Mouse (Mus musculus) cortical plate, adult 2 months (tissue): ENCODE results near the gene Olfr64. TPM values are rescaled to one million over a fixed set of nuclear protein-coding genes. Genes with fewer than 3 reads are reported as not detected.

ENCODE experiments used
- H3K27ac ChIP-seq: fragments of 200-500 bp; 2 replicates; pipeline ENCODE4 v1.5.1; 2012; ENCODE audit warnings: low read length, control low read depth, inconsistent platforms; ENCODE audit not compliant: insufficient read depth
- H3K4me1 ChIP-seq: fragments of 200-500 bp; 2 replicates; pipeline ENCODE4 v1.6.1; 2011; ENCODE audit warnings: low read length; ENCODE audit not compliant: control insufficient read depth, insufficient read depth
- H3K4me3 ChIP-seq: fragments of 200-500 bp; 2 replicates; pipeline ENCODE4 v1.5.1; 2011; ENCODE audit warnings: mild to moderate bottlenecking, low read length, control low read depth; ENCODE audit not compliant: insufficient read depth
- CTCF ChIP-seq: fragments of 200-500 bp; IDR thresholded peaks from 2 replicates; pipeline ENCODE4 v1.5.1; 2011; ENCODE audit warnings: mild to moderate bottlenecking, control low read depth, low read length; ENCODE audit not compliant: insufficient read depth; ENCODE audit errors: extremely low read depth
- POLR2A ChIP-seq: fragments of 200-500 bp; IDR thresholded peaks from 2 replicates; pipeline ENCODE4 v1.6.1; 2011; ENCODE audit warnings: mild to moderate bottlenecking, low read length, control low read depth; ENCODE audit not compliant: insufficient read depth; ENCODE audit errors: extremely low read depth
- polyA plus RNA-seq: library from polyadenylated mRNA; depleted of rRNA; stranded (reverse); fragments of >200 nt; gene quantifications from 2 replicates; pipeline ENCODE4 v1.2.3, GENCODE M21; 2012; rRNA removed

The Olfr64 gene
- polyA plus RNA-seq: not detected in 2 replicates

- no peak for TF ChIP-seq CTCF
- TF ChIP-seq POLR2A: no peak
- Histone ChIP-seq H3K27ac (no peak within 1 kb of the TSS), H3K4me3 (no peak within 1 kb of the TSS), H3K4me1 (no peaks in the 10 kb centered on the region)
Observed at GRCm38 (mm10) chr7:103894385-103894784, at the start of gene Olfr64. TSS of gene Olfr64 (minus strand) at chr7:103894485.

- H3K27ac ChIP-seq: no peak overlapping the region
- no peak overlapping the region for H3K4me3 ChIP-seq
- H3K4me1 ChIP-seq: no peaks in the 10 kb centered on the region
- TF ChIP-seq CTCF (peak; percentile 45), POLR2A (no peak)
Observed at GRCm38 (mm10) chr7:103942730-103943129, 48.4 kb upstream of the Olfr64 start.

GRCm38 (mm10) chr7:103934264-103934663 is 40.0 kb upstream of the Olfr64 start, which contains the start of gene Olfr632:
TSS of gene Olfr632 (plus strand) at chr7:103934347.
- Histone ChIP-seq H3K4me3 (no peak within 1 kb of the TSS), H3K27ac (no peak within 1 kb of the TSS), H3K4me1 (no peaks in the 10 kb centered on the region)
- TF ChIP-seq CTCF (no peak), POLR2A (no peak)

- H3K4me3 ChIP-seq: no peak within 1 kb of the TSS
- no peak for TF ChIP-seq POLR2A
- no peak within 1 kb of the TSS for H3K27ac ChIP-seq
- H3K4me1 ChIP-seq: no peaks in the 10 kb centered on the region
Observed at GRCm38 (mm10) chr7:103928525-103928924, 34.2 kb upstream of the Olfr64 start, which contains the start of gene Olfr631. TSS of gene Olfr631 (plus strand) at chr7:103928825.

- no peak for TF ChIP-seq POLR2A
- TF ChIP-seq CTCF: no peak
- H3K4me1 ChIP-seq: no peaks in the 10 kb centered on the region
- no peak overlapping the region for H3K4me3 ChIP-seq
- H3K27ac ChIP-seq: no peak overlapping the region
Observed at GRCm38 (mm10) chr7:103915338-103915737, 21.1 kb upstream of the Olfr64 start.

GRCm38 (mm10) chr7:103912969-103913511 is 18.8 kb upstream of the Olfr64 start:
- Histone ChIP-seq H3K4me1 (no peaks in the 10 kb centered on the region), H3K27ac (no peak overlapping the region), H3K4me3 (no peak overlapping the region)
- TF ChIP-seq CTCF (no peak), POLR2A (no peak)

GRCm38 (mm10) chr7:103910047-103910446 is 15.8 kb upstream of the Olfr64 start:
- TF ChIP-seq CTCF (no peak), POLR2A (no peak)
- Histone ChIP-seq H3K4me1 (no peaks in the 10 kb centered on the region), H3K4me3 (no peak overlapping the region), H3K27ac (no peak overlapping the region)

- Histone ChIP-seq H3K4me1 (no peaks in the 10 kb centered on the region), H3K27ac (no peak within 1 kb of the TSS), H3K4me3 (no peak within 1 kb of the TSS)
- TF ChIP-seq POLR2A (no peak), CTCF (no peak)
Observed at GRCm38 (mm10) chr7:103903187-103903586, 8.9 kb upstream of the Olfr64 start, which contains the start of gene Olfr65. TSS of gene Olfr65 (plus strand) at chr7:103903487.

- H3K27ac ChIP-seq: no peak within 1 kb of the TSS
- no peaks in the 10 kb centered on the region for H3K4me1 ChIP-seq
- no peak within 1 kb of the TSS for H3K4me3 ChIP-seq
- no peak for TF ChIP-seq POLR2A
- TF ChIP-seq CTCF: no peak
Observed at GRCm38 (mm10) chr7:103886152-103886551, 8.1 kb downstream of the Olfr64 start, which contains the start of gene Olfr66. TSS of gene Olfr66 (minus strand) at chr7:103886252.

GRCm38 (mm10) chr7:103877093-103877492 is 17.2 kb downstream of the Olfr64 start:
- Histone ChIP-seq H3K4me1 (no peaks in the 10 kb centered on the region), H3K4me3 (no peak overlapping the region), H3K27ac (no peak overlapping the region)
- TF ChIP-seq POLR2A: no peak
- no peak for TF ChIP-seq CTCF

- TF ChIP-seq POLR2A: no peak
- TF ChIP-seq CTCF: 0 out of 2 replicates have a peak, but pooled peaks have one; percentile 1
- no peaks in the 10 kb centered on the region for H3K4me1 ChIP-seq
- no peak overlapping the region for H3K4me3 ChIP-seq
- no peak overlapping the region for H3K27ac ChIP-seq
Observed at GRCm38 (mm10) chr7:103874451-103874850, 19.8 kb downstream of the Olfr64 start.
